Mouse (Mus musculus) large intestine, adult 2 months (tissue): ENCODE measurements around the gene Rasal3. TPM values are rescaled to one million over a fixed set of nuclear protein-coding genes. Genes with fewer than 3 reads are reported as not detected.

Experiments
- DNase-seq: peaks from one replicate; pipeline ENCODE4 v3.0.0-alpha.2; 2012; ENCODE audit warnings: low read depth, low spot score
- WGBS: fragments of 180-500 bp; shearing (Covaris S2); methylation state at CpG from one replicate; pipeline ENCODE4 v1.1.7; 2018; 5-methylcytosine and 5-hydroxymethylcytosine counted together
- polyA plus RNA-seq: library from polyadenylated mRNA; depleted of rRNA; stranded (reverse); fragments of >200 nt; gene quantifications from 2 replicates; pipeline ENCODE4 v1.2.3, GENCODE M21; 2012; rRNA removed

The Rasal3 gene
- polyA plus RNA-seq, 1 experiment, result 14.4 TPM

DNA sequence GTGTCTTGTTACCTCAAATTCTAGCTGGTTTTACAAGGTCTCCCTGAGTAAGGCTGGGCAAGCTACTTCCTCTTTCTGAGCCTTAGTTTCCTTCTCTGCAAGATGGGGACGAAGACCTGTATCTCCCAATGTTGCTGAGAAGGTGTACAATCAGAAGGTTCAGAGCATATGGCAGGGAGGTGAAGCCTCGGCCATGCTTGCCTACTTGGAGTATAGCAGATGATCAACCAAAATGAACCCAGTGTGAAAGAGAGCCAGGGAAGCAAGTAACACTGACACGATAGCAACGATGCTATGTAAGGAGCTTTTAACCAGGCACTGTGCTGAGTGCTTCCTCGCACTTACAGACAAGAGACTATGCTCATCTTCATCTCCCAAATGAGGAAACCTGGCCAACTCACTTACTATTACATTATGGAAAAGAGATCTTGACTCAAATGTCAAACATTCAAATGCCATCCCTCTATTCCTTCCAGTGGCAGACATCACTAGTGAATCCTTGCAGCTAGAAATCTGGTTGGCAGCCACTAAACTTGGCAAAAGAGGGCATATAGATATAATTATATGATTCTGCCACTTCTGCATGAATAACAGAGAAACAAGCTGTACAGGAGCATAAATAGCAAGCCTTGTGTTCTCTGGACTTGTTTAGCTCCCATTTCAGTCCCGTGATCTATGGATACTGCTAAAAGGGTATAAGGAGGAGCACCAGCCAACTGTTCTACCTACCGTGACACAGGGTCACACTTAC lies 45.0 kb downstream of the Rasal3 start:
- 91% methylated on average over 7 of the region's 7 CpGs for WGBS

DNA sequence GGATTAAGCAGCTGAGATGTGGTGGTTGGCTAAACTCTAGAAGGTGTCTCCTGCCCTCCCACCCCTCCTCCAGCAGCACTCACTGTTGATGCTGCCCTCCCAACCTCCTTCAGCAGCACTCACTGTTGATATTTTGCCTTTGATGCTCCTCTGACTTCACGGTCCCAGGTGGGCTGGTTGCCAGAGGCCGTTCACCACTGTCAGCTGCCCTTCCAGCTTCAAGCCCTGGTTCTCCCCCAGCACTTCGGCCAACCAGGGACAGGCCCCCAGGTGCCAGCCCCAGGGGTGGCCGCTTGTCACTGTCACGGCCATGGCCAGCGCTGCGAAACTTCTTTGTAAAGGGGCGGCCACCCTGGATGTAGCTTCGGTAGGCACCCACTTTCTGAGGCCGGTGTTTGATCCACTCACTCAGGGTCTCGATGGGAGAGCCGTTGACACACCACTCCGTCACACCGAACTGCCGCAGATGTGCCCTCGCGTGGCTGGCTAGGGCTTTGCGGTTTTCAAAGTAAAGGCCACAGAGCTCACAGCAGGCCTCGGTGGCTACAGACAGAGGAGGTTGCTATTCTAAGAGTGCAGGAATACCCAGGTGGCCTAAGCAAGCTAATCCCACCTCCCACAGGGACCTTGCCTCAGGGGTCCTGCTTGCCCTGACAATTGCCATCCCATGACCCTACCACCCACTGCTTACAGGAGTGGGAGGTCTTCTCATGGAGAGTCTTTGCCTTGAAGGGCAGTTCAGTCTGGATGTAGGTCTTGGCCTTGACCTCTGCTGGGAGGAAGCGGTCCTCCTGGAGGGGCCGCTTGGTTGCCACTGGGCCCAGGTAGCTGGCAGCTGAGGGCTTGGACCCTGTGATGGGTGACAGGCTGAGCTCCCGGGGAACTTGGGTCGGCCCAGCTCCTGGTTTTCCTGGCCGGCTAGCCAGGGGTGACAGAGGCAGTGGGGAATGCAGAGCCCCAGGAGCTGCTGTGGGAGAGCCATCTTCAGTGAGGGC lies 46.3 kb downstream of the Rasal3 start:
- DNase-seq, result no peak
- WGBS, result 89% methylated on average over 24 of the region's 24 CpGs

More for the DNA sequence above, 45.0 kb downstream of the Rasal3 start:
- DNase-seq, result no peak

DNA sequence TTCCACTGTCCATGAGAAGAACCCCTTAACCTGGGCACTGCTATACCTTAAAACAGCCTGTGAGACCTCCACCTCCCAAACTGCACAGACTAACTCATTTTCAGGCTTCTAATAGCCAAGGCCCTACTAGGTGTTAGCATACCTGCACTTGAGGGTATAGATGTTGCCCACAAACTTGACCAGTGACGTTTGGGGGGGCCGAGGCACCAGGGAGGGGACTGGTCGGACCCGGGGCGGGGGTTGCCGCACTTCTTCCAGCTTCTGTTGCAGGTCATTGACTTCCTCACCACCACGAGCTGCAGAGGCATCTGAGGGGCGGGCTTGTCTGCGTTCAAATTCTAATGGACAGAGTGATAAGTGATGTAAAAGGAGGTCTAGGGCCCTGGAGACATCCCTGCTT lies 47.1 kb downstream of the Rasal3 start:
- no peak for DNase-seq
- WGBS, result 88% methylated on average over 9 of the region's 9 CpGs

DNA sequence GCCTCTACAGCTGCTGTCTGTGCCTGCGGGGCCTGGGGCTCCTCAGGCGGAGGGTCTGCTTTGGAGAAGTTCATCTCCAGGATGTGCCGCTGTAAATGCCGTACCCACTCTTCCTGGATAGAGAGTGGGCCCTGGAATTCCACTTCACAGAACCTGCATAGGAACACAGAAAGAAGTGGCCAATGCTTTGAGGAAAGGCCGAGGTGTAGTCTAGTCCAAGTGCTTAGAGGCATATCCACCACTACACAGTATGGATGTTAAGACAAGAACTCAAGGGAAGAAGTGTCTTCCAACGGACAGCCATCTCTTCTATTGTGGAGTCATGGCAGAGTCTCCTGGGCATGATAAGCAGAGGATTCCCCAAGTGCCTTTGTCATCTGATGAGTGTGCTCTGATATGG lies 48.4 kb downstream of the Rasal3 start:
- WGBS, result 86% methylated on average over 6 of the region's 6 CpGs
- no peak for DNase-seq

DNA sequence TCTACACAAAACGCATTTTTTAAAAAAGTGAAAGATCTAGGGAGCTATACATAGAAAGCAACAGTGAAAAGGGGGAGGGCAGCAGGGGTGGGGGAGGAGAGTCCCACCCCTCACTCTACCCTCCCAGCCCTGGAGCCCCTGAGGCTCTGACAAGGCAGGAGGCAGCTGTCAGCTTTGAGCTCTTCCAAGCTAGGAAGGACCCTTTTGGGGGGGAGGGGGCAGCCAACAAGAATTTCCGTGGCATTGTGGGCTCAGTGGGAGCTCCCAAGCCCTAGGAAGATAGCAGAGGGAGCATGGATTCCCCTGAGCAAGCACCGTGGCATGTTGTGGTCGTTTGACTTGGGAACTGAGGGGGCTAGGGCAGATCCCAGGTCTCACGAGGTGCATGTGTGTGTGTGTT lies 49.2 kb downstream of the Rasal3 start:
- no peak for DNase-seq
- 80% methylated on average over 5 of the region's 5 CpGs for WGBS

DNA sequence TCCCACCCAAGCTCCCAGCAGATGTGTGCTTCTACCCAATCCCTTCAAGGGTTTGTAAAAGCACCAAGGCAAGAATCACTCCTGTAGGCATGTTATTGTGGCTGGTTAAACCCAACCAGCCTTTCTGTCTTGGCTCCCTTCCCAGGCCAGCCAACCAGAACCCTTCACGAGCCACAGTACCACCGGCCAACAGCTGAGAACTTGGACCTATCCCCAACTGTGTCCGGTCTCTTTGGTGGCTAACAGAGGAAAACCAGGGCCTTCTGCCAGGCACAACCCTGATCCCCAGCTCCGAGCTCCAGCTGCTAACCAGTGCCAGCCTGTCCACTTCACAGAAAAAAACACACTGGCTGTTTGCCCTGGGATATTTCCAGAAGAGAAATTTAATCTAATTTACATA lies 49.7 kb downstream of the Rasal3 start:
- no peak for DNase-seq
- 61% methylated on average over 4 of the region's 4 CpGs for WGBS

DNA sequence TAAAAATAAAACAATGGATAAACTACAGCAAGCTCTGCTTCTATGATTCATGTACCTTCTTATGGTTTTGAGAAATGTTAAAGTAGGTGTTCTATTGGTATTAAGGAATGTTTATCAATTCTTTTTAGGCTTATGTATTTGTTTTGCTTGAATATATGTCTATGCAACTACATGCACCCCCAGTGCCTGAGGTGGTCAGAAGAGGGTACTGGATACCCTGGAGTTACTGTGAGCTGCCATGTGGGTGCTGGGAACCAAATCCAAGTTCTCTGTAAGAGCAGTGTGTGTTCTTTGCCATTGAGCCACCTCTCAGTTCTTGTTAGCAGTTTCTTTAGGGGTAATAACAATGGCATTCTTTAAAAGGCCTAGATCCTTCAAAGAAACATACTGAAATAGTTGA lies 51.7 kb downstream of the Rasal3 start:
- DNase-seq, result no peak

DNA sequence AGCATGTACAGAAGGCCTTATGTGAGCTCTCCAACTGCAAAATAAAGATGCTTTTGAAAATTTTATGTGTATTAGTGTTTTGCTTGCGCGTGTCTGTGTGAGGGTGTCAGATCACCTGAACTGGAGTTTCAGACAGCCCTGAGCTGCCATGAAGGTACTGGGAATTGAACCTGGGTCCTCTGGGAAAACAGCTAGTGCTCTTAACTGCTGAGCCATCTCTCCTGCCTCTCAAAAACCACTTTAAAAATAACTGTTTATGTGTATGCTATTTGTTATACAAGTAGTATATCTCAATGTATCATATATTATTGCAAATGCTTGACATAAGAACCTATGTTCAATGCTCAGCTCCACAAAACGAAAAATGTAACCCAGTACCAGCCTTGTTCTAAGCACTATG lies 52.1 kb downstream of the Rasal3 start:
- WGBS, result 72% methylated on average over 3 of the region's 3 CpGs
- DNase-seq, result no peak

DNA sequence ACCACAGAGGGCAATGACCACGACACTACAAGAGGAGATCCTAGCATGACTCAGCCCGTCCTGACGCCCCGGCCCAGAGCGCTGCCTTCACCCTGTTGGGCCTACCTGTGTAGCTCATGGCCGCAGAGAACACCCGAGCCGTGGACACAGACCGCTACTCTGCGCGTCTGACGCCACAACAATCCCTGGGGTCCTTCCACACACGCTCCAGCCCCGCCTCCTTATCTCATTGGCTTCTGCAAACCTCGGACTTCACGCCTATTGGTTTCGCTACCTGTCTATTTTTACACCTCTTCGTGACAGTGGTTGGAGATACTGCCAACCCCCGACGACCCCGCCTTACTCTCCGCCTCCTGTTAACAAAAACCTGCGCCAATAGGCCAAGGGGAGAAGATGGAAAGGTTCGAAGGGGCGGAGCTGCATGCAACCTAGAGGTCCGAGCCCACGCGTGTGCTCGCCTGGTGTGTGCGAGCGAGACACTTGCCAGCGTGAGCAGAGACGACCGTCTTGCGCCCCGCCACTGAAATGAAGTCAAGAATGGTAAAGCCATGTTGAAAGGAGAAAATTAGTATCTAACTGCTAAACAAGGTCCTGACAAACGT lies 52.9 kb downstream of the Rasal3 start, which contains the start of gene Akap8l:
Akap8l (minus strand) TSS at position 226 of the 602 bp plus-strand sequence.
- WGBS, result under 1% methylated on average over 37 of the region's 37 CpGs
- DNase-seq, result peak; percentile 96

DNA sequence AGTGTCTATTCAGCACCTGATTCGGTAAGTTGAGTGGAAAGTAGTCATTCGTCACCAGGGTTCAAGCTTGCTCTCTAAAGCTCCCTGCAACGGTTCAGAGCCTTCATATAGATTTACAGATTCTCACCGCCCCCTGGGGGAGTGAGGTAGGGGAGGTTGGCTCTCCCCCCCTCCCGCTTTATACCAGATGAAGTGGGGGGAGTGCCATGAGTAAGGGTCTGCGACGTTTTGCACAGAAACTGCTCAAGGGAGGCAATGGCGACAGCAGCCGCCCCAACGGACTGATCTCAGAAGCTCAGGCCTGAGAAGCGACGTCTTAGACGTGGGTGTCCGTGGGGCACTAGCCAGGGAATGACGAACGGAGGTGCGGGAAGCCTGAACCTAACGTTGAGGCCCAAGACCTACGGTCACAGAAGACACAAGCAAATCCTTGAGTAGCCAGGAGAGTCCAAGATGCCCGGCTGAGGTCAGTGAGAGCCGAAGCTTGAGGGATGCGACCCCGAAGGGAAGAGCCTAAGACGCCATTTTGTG lies 53.5 kb downstream of the Rasal3 start:
- no peak for DNase-seq
- under 1% methylated on average over 24 of the region's 24 CpGs for WGBS

DNA sequence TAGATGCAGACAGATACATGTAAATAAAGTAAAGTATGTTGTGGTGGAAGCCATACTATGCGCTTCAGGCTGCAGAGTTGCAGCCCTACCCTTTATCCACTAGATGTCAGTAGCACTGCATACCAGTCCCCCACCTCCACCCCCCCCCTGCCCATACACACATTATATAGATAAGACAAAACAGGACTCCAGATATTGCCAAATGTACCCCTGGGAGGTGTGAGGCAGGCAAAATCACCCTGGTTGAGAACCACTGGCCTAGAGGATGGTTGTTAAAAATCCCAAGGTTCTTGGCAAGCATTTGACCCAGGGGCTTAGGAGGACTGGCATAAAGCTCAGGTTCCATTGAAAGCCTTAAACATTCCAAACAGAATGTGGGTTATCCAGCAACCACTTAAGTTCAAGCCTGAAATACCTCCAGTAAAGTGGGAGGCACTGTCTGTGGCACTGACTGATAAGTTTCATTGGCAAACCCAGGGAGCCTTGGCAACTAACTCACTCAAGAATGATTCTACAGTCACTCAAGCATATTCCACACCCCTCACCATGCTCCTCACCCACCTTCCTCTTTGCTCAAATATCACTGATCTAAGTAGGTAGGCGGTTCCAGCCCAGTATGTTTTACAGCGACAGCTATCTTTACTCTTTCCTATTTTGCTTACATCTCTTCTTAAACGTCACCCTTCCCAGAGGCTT lies 54.2 kb downstream of the Rasal3 start:
- 5% methylated on average over 4 of the region's 4 CpGs for WGBS

DNA sequence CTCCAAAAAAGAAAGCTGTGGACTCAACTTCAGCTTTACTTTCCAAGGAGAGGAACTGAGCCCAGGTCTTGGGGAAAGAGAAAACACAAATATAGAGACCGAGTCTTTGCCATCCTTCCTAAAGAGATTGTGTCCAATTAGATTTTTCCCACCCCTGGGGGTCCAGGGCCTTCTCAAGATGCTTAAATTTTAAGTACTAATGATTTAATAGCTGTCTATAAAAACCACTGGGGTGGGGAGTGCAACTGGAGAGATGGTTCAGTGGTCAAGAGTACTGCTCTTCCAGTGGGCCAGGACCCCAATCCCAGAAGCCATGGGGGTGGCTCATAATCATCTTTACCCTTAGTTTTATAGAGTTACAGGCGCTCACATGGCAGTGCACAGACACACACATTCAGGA lies 55.0 kb downstream of the Rasal3 start:
- DNase-seq, result no peak
- WGBS, result 78% methylated on average over 2 of the region's 2 CpGs

More for the DNA sequence above, 54.2 kb downstream of the Rasal3 start:
- no peak for DNase-seq

DNA sequence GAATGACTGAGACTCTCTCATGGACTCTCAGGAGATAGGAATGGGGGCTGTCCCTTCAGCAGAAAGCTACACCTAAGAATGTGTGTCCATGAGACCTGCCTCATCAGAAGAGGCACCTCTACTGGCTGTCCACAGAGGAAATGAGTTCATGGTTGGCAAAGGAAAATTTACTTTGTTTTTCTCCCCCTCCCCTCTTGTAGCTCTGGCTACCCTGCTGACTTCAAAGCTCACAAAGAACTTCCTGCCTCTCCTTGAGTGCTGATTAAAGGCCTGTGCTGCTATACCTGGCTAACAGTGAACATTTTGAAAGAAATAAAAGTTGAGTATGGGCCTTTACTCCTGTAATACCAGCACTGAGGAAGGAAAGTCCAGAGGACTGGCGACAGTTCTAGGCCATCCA lies 62.3 kb downstream of the Rasal3 start:
- WGBS, result 89% methylated on average over 1 of the region's 1 CpGs

More for the DNA sequence above, 62.3 kb downstream of the Rasal3 start:
- DNase-seq, result no peak

Other genes starting within 250 kb of the Rasal3 start
- gene Notch3, start 236.7 kb downstream of the Rasal3 start, polyA plus RNA-seq, result 2.5 and 4.9 TPM in 2 replicates
- 0.74 and 0.75 TPM in 2 replicates for gene Ephx3, start 214.0 kb downstream of the Rasal3 start, polyA plus RNA-seq
- gene Brd4, start 118.9 kb downstream of the Rasal3 start, polyA plus RNA-seq, result 27.9 and 32.5 TPM in 2 replicates
- gene Akap8, start 82.3 kb downstream of the Rasal3 start, polyA plus RNA-seq, result 22.7 and 41.3 TPM in 2 replicates
- gene Akap8l, start 53.0 kb downstream of the Rasal3 start, polyA plus RNA-seq, result 33.2 and 57.5 TPM in 2 replicates
- gene Wiz, start 14.1 kb downstream of the Rasal3 start, polyA plus RNA-seq, result 22.9 and 29.5 TPM in 2 replicates
- gene Pglyrp2, start 20.6 kb upstream of the Rasal3 start, polyA plus RNA-seq, result 5.5 and 6.0 TPM in 2 replicates
- 0.74 and 0.75 TPM in 2 replicates for gene Cyp4f39, start 49.1 kb upstream of the Rasal3 start, polyA plus RNA-seq
- 2.7 TPM in 2 replicates for gene Cyp4f17, start 102.5 kb upstream of the Rasal3 start, polyA plus RNA-seq
- 61.9 and 154 TPM in 2 replicates for gene Cyp4f16, start 133.0 kb upstream of the Rasal3 start, polyA plus RNA-seq
- 0.05 TPM in 1 of 2 replicates, not detected in the other for gene Cyp4f37, start 217.7 kb upstream of the Rasal3 start, polyA plus RNA-seq